ENCODE assay signal across 21 mouse cellular contexts in genomic region chr4:48314814-48315213, GRCm38 (mm10). TPM values are rescaled to one million over a fixed set of nuclear protein-coding genes. Genes with fewer than 3 reads are reported as not detected.
DNase-seq lines count a peak whose midpoint lies in the region; ATAC-seq and TF ChIP-seq lines count a peak whose summit lies in the region.
"Had no signal": no experiment of that assay in that cellular context is flagged by ENCODE, and none has a peak within 500 bp of the region (broad histone marks: within the 10 kb centered on the region; RNA-seq: fewer than 3 reads in every experiment).

No protein-coding gene starts in this region.

- no peaks in the 10 kb centered on the region for H3K36me3 ChIP-seq in intestine, embryonic 15.5 days
- no peaks in the 10 kb centered on the region for H3K36me3 ChIP-seq in intestine, postnatal 0 days (ENCODE audit: control insufficient read depth, insufficient read depth)
- H3K36me3 ChIP-seq in liver, embryonic 16.5 days (ENCODE audit: control insufficient read depth, insufficient read depth) = no peaks in the 10 kb centered on the region
- H3K36me3 ChIP-seq: forebrain, embryonic 12.5 days had no signal

- WGBS in intestine, embryonic 15.5 days = 75% methylated on average over 3 of the region's 3 CpGs
- 59% methylated on average over 3 of the region's 3 CpGs for WGBS in intestine, postnatal 0 days
- 57% methylated on average over 3 of the region's 3 CpGs for WGBS in liver, embryonic 16.5 days (ENCODE audit: insufficient replicate concordance)

- TF ChIP-seq CTCF in intestine, postnatal 0 days (IDR thresholded peaks at IDR 0.05; ENCODE audit: low read depth) = no peak

- H3K4me3 ChIP-seq in intestine, embryonic 15.5 days (replicated peaks) = no peak overlapping the region
- H3K4me3 ChIP-seq in intestine, postnatal 0 days (ENCODE audit: low read depth, low read length) = no peak overlapping the region
- H3K4me3 ChIP-seq in liver, embryonic 16.5 days (ENCODE audit: low read depth, low read length) = no peak overlapping the region
- H3K4me3 ChIP-seq: embryonic facial prominence, embryonic 13.5 days; forebrain, embryonic 12.5 days; heart, adult 2 months; heart, embryonic 15.5 days had no signal

- no peaks in the 10 kb centered on the region for H3K9me3 ChIP-seq in intestine, embryonic 15.5 days
- no peaks in the 10 kb centered on the region for H3K9me3 ChIP-seq in intestine, postnatal 0 days (ENCODE audit: control insufficient read depth)
- H3K9me3 ChIP-seq in liver, embryonic 16.5 days (replicated peaks; ENCODE audit: control insufficient read depth, low read length) = no peaks in the 10 kb centered on the region
- H3K9me3 ChIP-seq: embryonic facial prominence, embryonic 13.5 days; forebrain, embryonic 12.5 days; heart, embryonic 15.5 days had no signal

- no peak overlapping the region for H3K27ac ChIP-seq in intestine, embryonic 15.5 days
- peak overlapping the region; percentile 46; the same call in 1 of the 2 replicates for H3K27ac ChIP-seq in intestine, postnatal 0 days (ENCODE audit: low read depth, low read length)
- H3K27ac ChIP-seq in liver, embryonic 16.5 days (ENCODE audit: low read length) = peak overlapping the region; percentile 34
- H3K27ac ChIP-seq: embryonic facial prominence, embryonic 13.5 days; forebrain, embryonic 12.5 days; heart, adult 2 months; heart, embryonic 15.5 days had no signal

- peak; percentile 4 for DNase-seq in yolk sac, embryonic 10.5 days (ENCODE audit: low spot score)
- DNase-seq in urinary bladder, postnatal 36 days (ENCODE audit: low spot score in 2 of 2) = no peak
- DNase-seq: adrenal gland, adult 2 months; adrenal gland, postnatal 25 days; cerebellum, adult 18-20 months; cerebellum, adult 9-11 months; cerebellum, postnatal 36 days; gastrocnemius, postnatal 10 days; heart, adult 2 months; heart, postnatal 14 days had no signal

- ATAC-seq in intestine, embryonic 15.5 days = peak; percentile 66; the same call in 1 of the 2 replicates
- ATAC-seq in intestine, postnatal 0 days = peak; percentile 94
- peak; percentile 90 for ATAC-seq in liver, embryonic 16.5 days (ENCODE audit: low read depth)
- ATAC-seq in activated CD4-positive, CD25-positive, alpha-beta regulatory T cell, adult 4 months = no peak
- ATAC-seq: forebrain, embryonic 16.5 days; Patski had no signal

- no peak overlapping the region for H3K4me2 ChIP-seq in intestine, embryonic 15.5 days (replicated peaks)
- H3K4me2 ChIP-seq in intestine, postnatal 0 days (replicated peaks; ENCODE audit: low read depth) = no peak overlapping the region
- H3K4me2 ChIP-seq in liver, embryonic 16.5 days (ENCODE audit: low read depth, low read length) = no peak overlapping the region
- H3K4me2 ChIP-seq: embryonic facial prominence, embryonic 13.5 days; forebrain, embryonic 12.5 days; heart, embryonic 11.5 days; heart, embryonic 15.5 days had no signal

- no peaks in the 10 kb centered on the region for H3K27me3 ChIP-seq in intestine, embryonic 15.5 days (replicated peaks)
- H3K27me3 ChIP-seq in intestine, postnatal 0 days (replicated peaks; ENCODE audit: control insufficient read depth, insufficient read depth, low read length) = no peaks in the 10 kb centered on the region
- H3K27me3 ChIP-seq in liver, embryonic 16.5 days (ENCODE audit: control insufficient read depth, insufficient read depth, low read depth, low read length) = no peaks in the 10 kb centered on the region
- H3K27me3 ChIP-seq: CH12.LX; embryonic facial prominence, embryonic 13.5 days; forebrain, embryonic 12.5 days; heart, embryonic 15.5 days; Patski had no signal

- no peak overlapping the region for H3K9ac ChIP-seq in intestine, embryonic 15.5 days
- H3K9ac ChIP-seq in intestine, postnatal 0 days (ENCODE audit: low read depth, low read length) = no peak overlapping the region
- no peak overlapping the region for H3K9ac ChIP-seq in liver, embryonic 16.5 days (ENCODE audit: low read depth, low read length)
- H3K9ac ChIP-seq: embryonic facial prominence, embryonic 13.5 days; forebrain, embryonic 12.5 days; heart, embryonic 15.5 days had no signal

- H3K4me1 ChIP-seq in intestine, embryonic 15.5 days (replicated peaks) = no peaks in the 10 kb centered on the region
- no peaks in the 10 kb centered on the region for H3K4me1 ChIP-seq in intestine, postnatal 0 days (replicated peaks; ENCODE audit: control insufficient read depth, insufficient read depth, low read length)
- no peaks in the 10 kb centered on the region for H3K4me1 ChIP-seq in liver, embryonic 16.5 days (ENCODE audit: control insufficient read depth, low read depth, low read length)
- H3K4me1 ChIP-seq: embryonic facial prominence, embryonic 13.5 days; forebrain, embryonic 12.5 days; heart, embryonic 15.5 days had no signal

RNA-seq across cellular contexts. Expression of gene Invs, which starts 35.3 kb away (rescaled TPM):
- polyA plus RNA-seq in intestine, embryonic 15.5 days (2015; fragmentation: Nextera tagmentation; extraction: Ambion mirVana) = 6.6 and 6.8 TPM in 2 replicates
- polyA plus RNA-seq in intestine, postnatal 0 days (2015; fragmentation: Nextera tagmentation; extraction: Ambion mirVana) = 1.8 and 2.4 TPM in 2 replicates
- 1.6 and 1.9 TPM in 2 replicates for polyA plus RNA-seq in liver, embryonic 16.5 days (2015; fragmentation: Nextera tagmentation; extraction: Ambion mirVana)
- polyA plus RNA-seq in activated CD4-positive, CD25-positive, alpha-beta regulatory T cell, adult 4 months (2017; shearing (Covaris generic)) = 10 to 100 TPM in 1 of 2 experiments, 1 to 10 TPM in 1; 9.4 to 10.5 TPM

RNA-seq across cellular contexts. Expression of gene Erp44, which starts 35.5 kb away (rescaled TPM):
- polyA plus RNA-seq in intestine, embryonic 15.5 days (2015; fragmentation: Nextera tagmentation; extraction: Ambion mirVana) = 99.6 and 110 TPM in 2 replicates
- polyA plus RNA-seq in intestine, postnatal 0 days (2015; fragmentation: Nextera tagmentation; extraction: Ambion mirVana) = 75.7 and 78.8 TPM in 2 replicates
- 51.9 and 52.1 TPM in 2 replicates for polyA plus RNA-seq in liver, embryonic 16.5 days (2015; fragmentation: Nextera tagmentation; extraction: Ambion mirVana)
- 10 to 100 TPM; 56.1 to 71.5 TPM for polyA plus RNA-seq in activated CD4-positive, CD25-positive, alpha-beta regulatory T cell, adult 4 months (2017; shearing (Covaris generic))
